Mouse (Mus musculus): Measurements from ENCODE around the gene Rab11a.

DNA sequence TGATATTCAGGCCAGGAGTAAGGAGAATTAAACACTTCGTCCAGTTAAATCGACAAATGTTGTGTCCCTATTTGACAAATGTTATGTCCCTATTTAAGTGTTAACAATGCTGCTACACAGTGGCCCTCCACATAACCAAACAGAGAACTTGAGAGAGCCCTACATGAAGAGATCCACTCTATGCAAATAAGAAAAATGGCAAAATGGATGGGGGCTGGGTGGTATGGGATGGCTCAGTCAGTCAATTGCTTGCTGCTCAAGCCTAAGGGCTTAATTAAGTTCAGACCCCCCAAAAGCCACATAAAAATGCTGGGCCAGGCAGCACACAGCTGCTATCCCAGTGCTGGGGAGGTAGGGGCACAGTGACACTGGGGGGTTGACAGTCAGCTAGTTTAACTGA, 37.3 kb upstream of the Rab11a start:
- no peak for TF ChIP-seq CTCF (IDR thresholded peaks at IDR 0.05; ENCODE audit: borderline replicate concordance, control insufficient read depth, extremely low read depth, insufficient read depth, low read length, poor library complexity)
- no peak for TF ChIP-seq POLR2A (IDR thresholded peaks at IDR 0.05; ENCODE audit: control insufficient read depth, extremely low read depth, insufficient read depth, low read length, poor library complexity)
